Comparison of ENCODE assay signal across 6 mouse cellular contexts in the genomic region with DNA sequence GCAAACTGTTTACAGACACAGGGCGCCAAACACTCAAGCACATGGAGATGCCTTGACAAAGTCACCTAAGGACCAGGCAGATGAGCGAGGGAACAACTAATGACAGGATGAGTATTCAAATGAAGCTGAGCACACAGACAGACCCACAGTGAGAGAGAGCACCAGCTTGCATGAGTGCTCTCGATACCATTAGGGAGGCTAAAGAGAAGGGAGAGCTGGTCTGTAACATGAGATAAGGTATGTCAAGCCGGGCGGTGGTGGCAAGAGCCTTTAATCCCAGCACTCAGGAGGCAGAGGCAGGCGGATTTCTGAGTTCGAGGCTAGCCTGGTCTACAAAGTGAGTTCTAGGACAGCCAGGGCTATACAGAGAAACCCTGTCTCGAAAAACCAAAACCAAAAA. TPM values are rescaled to one million over a fixed set of nuclear protein-coding genes. Genes with fewer than 3 reads are reported as not detected.
"Had no signal": no experiment of that assay in that cellular context is flagged by ENCODE, and none has a peak within 500 bp of the region (broad histone marks: within the 10 kb centered on the region; RNA-seq: fewer than 3 reads in every experiment).

No protein-coding gene starts in this region.

RNA-seq across cellular contexts. Expression of gene Asb17, which starts 16.4 kb away (rescaled TPM):
- polyA plus RNA-seq: midbrain, embryonic 14.5 days; myocyte; neural tube, embryonic 15.5 days; small intestine, adult 2 months; thymus, postnatal 0 days had no signal

RNA-seq across cellular contexts. Expression of gene Msh4, which starts 45.5 kb away (rescaled TPM):
- polyA plus RNA-seq: stomach, embryonic 16.5 days had no signal
